Mouse (Mus musculus) embryonic fibroblast, embryonic 13.5 days (primary cell): Measurements from ENCODE around the gene Slc35f1. TPM values are rescaled to one million over a fixed set of nuclear protein-coding genes. Genes with fewer than 3 reads are reported as not detected.

Experiments
- H3K27ac ChIP-seq: 2 replicates; pipeline ENCODE4 v1.5.1; 2012; ENCODE audit warnings: low read length, control low read depth, inconsistent platforms; ENCODE audit not compliant: insufficient read depth
- H3K4me1 ChIP-seq: 2 replicates; pipeline ENCODE4 v1.6.1; 2011; ENCODE audit warnings: low read length; ENCODE audit not compliant: control insufficient read depth, insufficient read depth
- H3K4me3 ChIP-seq: 2 replicates; pipeline ENCODE4 v1.5.1; 2011; ENCODE audit warnings: mild to moderate bottlenecking, control low read depth, low read length; ENCODE audit not compliant: insufficient read depth
- CTCF ChIP-seq: IDR thresholded peaks from 2 replicates; pipeline ENCODE4 v1.5.1; 2011; ENCODE audit warnings: mild to moderate bottlenecking, control low read depth, low read length, moderate library complexity, borderline replicate concordance; ENCODE audit not compliant: insufficient read depth
- POLR2A ChIP-seq: IDR thresholded peaks from 2 replicates; pipeline ENCODE4 v1.6.1; 2011; ENCODE audit warnings: low read depth, mild to moderate bottlenecking, control low read depth, low read length, moderate library complexity
- polyA plus RNA-seq: library from polyadenylated mRNA; stranded (reverse); fragments of >200 nt; gene quantifications from 2 replicates; pipeline ENCODE4 v1.2.4, GENCODE M21; 2011; ENCODE audit warnings: low read depth; ENCODE audit not compliant: missing spikeins, insufficient read length

Slc35f1 gene
- polyA plus RNA-seq, 1 experiment = 0.90 TPM

DNA sequence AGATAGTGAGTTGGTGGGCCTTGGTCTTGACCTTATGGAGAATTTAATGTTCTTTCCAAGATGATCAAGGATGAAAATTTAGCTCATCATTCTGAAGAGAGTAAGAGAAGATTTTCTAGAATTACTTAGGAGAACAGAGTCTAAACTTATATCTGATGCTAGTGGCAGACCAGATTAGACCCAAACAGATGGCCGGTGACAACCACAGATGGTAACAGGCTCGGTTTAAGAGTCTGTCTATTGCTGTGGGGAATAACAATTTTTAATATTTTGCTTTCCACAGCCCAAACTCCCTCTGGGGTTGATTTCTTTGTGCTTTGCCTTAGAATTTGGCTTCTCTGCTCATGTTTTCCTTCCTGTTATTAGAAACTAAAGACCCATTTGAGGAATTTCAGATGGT is 96.7 kb downstream of the Slc35f1 start:
- H3K4me1 ChIP-seq = no peaks in the 10 kb centered on the region
- H3K27ac ChIP-seq = no peak overlapping the region
- TF ChIP-seq POLR2A (no peak), CTCF (no peak)
- H3K4me3 ChIP-seq = no peak overlapping the region

DNA sequence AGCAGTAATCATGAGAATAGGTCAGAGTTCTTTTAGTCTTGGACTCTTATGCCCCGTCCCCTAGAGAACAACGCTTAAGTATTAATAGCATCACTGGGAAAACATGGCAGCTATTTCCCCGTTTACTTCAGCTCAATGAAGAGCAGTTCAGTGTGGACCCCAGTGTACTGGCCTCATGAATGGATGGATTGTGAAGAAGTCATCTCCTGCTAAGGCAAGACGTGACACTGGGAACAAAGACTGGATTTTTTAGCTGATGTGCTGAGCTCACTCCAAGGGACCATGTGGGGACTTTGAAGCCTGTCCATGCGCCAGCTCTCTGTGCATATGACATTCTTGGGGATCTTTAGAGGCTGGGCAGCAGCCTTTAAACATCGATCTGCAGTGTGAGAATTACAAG is 101.2 kb downstream of the Slc35f1 start:
- Histone ChIP-seq H3K27ac (no peak overlapping the region), H3K4me1 (no peaks in the 10 kb centered on the region), H3K4me3 (no peak overlapping the region)
- TF ChIP-seq POLR2A = no peak
- no peak for TF ChIP-seq CTCF

DNA sequence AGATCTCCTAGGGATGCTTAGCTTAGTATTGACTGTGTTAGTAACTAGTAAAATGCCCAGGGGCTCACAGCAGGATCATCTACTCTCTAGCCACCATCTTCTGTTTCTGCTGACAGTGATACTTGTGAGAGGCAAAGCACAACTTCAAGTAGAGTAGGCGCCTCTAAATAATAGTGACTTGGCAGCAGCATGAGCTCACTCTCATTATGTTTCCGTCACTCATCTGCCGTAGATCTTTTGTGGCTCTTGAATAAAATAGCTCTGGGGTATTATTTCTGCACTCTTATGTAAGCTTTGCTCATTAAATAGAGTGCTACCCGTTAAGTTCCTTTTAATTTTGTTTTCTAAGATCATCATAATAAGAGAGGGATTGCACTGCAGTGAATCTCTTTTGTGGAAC is 107.1 kb downstream of the Slc35f1 start:
- H3K27ac ChIP-seq = no peak overlapping the region
- no peaks in the 10 kb centered on the region for H3K4me1 ChIP-seq
- no peak overlapping the region for H3K4me3 ChIP-seq

DNA sequence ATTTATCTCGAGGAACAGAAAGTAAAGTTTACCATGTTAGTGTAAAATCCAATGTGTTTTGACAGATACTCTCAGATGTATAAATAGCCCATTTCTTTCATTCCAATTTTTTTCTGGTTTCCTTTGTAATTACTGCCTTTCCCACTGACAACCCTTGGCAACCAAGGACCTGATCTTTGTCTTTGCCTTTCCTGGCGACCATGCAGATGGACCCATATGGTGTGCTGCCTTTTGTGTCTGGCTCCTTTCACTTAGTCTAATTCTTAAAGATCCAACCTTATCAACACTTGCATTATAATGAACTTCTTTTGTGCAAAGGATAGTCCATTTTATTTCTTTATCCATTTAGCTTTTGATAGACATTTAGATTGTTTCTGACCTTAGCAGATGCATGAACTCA is 117.5 kb downstream of the Slc35f1 start:
- Histone ChIP-seq H3K4me3 (no peak overlapping the region), H3K4me1 (no peaks in the 10 kb centered on the region), H3K27ac (no peak overlapping the region)
- TF ChIP-seq CTCF = no peak
- TF ChIP-seq POLR2A = no peak

More for the DNA sequence above, 107.1 kb downstream of the Slc35f1 start:
- no peak for TF ChIP-seq POLR2A
- TF ChIP-seq CTCF = no peak

DNA sequence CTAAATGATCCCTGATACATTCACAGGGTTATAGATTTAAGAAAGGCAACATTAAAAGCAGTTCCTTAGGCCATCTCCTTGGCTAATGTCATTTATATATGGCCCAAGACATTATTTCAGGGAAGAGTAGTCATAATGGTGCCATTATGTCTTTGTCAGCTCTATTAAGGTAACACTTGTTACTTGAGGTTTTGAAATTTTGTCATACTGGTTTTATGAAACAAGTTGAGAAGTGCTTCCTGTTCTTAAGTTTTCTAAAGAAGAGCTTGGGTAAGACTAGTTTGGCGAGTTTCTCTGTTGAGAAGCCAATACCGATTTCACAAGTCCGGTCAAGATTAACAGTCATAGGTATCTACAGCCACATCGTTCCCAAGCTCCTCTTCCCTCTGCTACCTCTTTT is 122.5 kb downstream of the Slc35f1 start:
- H3K4me3 ChIP-seq = no peak overlapping the region
- H3K27ac ChIP-seq = no peak overlapping the region
- no peak for TF ChIP-seq CTCF
- no peak for TF ChIP-seq POLR2A
- H3K4me1 ChIP-seq = no peaks in the 10 kb centered on the region

DNA sequence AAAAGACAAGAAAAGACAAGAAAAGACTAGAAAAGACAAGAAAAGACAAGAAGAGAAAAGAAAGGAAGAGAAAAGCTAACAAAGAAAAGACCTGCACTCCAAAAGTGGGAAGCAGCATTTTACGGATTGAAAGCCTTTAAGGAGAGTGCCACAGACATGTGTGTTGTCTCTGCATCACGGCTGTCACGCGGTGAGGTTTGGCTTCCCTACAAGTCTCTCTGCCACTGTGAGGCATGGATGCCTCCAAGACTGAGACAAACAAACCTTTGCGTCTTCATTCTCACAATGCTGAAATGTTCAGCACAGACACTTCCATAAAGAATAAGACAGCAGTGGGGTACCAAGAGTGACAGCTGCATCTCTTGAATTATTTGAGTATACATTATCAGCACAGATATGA is 124.0 kb downstream of the Slc35f1 start:
- no peaks in the 10 kb centered on the region for H3K4me1 ChIP-seq
- no peak for TF ChIP-seq CTCF
- TF ChIP-seq POLR2A = no peak
- H3K27ac ChIP-seq = no peak overlapping the region
- no peak overlapping the region for H3K4me3 ChIP-seq

DNA sequence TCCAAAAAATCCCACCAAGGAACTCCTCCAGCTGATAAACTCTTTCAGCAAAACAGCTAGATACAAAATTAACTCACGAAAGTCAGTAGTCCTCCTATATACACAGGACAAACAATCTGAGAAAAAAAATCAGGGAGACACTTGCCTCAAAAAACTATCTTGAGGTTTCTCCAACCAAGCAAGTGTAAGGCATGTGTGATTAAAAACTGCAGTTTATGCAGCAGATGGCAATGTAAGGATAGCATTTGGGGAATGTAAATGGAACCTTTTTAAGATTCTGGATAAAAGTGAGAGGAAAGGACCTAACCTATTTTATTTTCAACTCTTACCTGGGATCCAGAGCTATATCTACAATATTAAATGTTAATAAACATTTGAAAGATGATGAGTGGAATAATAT is 129.3 kb downstream of the Slc35f1 start:
- TF ChIP-seq CTCF (no peak), POLR2A (no peak)
- Histone ChIP-seq H3K27ac (no peak overlapping the region), H3K4me3 (no peak overlapping the region), H3K4me1 (no peaks in the 10 kb centered on the region)

DNA sequence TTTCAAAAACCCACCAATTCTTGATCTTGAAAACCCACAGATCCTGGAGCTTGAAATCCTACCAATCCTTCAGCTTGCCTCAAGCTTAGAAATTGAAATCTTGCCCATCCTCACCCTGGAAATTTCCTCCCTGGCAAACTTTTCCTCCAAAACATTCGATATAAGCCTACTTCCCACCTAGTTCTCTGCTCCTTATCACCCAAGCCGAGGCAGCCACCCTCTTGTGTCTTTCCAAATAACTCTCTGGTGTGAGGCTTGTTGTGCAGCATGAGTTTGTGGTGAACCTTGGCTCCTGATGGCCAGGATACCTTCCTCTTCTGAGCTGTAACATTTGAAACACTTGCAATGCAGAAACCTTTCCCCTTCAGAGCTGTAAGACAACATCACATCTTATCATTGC is 132.6 kb downstream of the Slc35f1 start:
- no peak for TF ChIP-seq CTCF
- TF ChIP-seq POLR2A = no peak
- no peaks in the 10 kb centered on the region for H3K4me1 ChIP-seq
- no peak overlapping the region for H3K4me3 ChIP-seq
- H3K27ac ChIP-seq = no peak overlapping the region

DNA sequence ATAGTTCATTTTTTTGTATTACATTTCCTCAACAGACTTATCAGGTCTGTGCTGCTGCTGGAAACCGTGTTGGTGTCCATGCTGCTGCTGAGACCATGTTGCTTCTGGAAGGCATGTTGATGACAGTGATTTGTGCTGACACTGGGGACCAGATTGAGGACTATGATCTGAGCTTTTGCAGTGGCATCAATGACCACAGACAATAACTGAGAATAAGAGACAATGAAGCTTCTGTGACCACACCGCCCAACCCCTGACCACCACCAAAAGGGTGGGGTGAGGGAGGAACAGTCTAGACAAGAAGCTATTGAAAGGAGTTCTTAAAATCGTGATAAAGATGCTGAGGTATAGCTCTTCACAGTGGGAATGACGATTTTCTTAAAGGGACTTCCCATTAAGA is 135.4 kb downstream of the Slc35f1 start:
- Histone ChIP-seq H3K27ac (no peak overlapping the region), H3K4me1 (no peaks in the 10 kb centered on the region), H3K4me3 (no peak overlapping the region)
- TF ChIP-seq CTCF = no peak

DNA sequence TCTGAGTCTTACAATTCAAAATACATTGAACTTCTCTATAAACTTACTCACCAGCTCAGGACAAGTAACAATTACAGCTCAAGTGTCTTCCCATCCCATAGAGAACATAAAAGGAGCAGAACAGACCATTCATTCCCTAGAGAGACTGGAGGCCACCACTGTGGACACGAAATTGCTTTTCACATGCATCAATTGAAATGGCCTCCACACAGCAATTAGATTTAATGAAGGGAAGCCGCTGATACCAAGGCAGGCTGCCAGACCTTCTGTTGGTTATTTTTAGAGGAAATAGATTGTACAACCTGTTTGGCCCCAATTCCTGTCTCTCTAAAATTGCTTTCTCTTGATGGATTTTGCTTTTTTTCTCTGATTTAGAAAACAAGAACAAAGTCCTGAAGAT is 150.5 kb downstream of the Slc35f1 start:
- H3K4me1 ChIP-seq = no peaks in the 10 kb centered on the region
- no peak overlapping the region for H3K27ac ChIP-seq
- TF ChIP-seq POLR2A (no peak), CTCF (no peak)
- H3K4me3 ChIP-seq = no peak overlapping the region

DNA sequence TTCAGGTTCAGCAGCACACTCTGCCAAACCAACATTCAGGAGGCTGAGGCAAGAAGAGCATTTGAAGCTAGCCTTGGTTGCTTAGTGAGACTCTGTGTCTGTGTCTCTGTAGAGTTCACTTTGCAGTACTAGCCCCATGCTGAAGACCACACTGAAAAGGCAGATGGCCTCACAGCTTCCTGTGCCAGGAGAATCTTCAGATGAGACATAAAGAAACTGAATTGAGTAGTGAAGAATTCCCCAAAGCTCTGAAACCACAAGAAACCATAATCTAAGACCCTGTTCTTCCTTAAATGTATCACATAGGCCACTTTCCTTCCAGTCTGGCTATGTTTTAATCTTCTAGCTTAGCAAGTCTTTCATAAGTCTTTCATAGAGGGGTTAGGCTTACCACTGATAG is 161.7 kb downstream of the Slc35f1 start:
- H3K4me1 ChIP-seq = no peaks in the 10 kb centered on the region; the same call in 1 of the 2 replicates
- no peak overlapping the region for H3K4me3 ChIP-seq
- H3K27ac ChIP-seq = no peak overlapping the region
- no peak for TF ChIP-seq POLR2A
- TF ChIP-seq CTCF = no peak
